Mouse (Mus musculus) brain, embryonic 14.5 days (tissue): ENCODE measurements around the gene Katnb1.

Experiments used
- CTCF ChIP-seq: fragments of 200-500 bp; IDR thresholded peaks from 2 replicates; pipeline ENCODE4 v1.5.1; 2012; ENCODE audit warnings: inconsistent platforms, mild to moderate bottlenecking, moderate library complexity, borderline replicate concordance; ENCODE audit not compliant: insufficient read depth, insufficient read length; ENCODE audit errors: extremely low read depth
- POLR2A ChIP-seq: fragments of 200-500 bp; IDR thresholded peaks from 2 replicates; pipeline ENCODE4 v1.6.1; 2012; ENCODE audit warnings: mild to moderate bottlenecking, inconsistent platforms, borderline replicate concordance; ENCODE audit not compliant: poor library complexity, insufficient read depth, insufficient read length, severe bottlenecking; ENCODE audit errors: extremely low read depth

DNA sequence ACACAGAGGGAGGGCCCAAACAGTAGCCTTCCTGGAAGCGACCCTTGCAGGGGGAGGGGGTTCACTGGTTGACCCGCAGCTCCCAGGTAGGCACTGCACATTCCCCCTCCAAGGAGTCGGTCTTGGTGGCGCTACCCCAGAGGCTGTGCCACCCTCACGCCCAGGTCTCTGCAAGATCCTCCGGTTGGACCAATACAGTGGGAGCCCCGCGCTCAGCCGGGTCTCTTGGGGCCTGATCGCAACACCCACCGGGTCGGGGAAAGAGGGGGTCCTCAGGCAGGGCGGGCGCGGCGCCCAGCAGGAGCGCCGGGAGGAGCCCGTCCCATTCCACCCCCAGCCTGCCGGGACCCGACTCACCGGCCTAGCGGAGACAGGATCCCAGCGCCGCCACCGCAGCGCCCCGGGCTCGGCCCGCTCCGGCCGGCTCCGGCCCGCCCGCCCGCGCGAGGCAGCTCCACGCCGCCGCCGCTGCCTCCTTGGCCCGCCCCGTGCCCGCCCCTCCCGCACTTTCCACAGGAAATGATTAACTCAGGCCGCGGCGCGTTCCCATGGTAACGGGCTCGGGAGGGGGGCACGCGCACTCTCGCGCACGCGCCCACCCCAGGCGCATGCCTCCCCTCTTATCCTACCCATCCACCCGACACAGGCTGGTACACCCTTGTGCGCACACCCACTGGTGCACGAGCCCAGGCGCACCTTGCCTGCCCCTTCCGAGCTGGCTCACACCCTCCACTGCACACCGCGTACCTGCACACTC is 61.3 kb downstream of the Katnb1 start:
- TF ChIP-seq CTCF (no peak), POLR2A (no peak)
